Mouse (Mus musculus) adrenal gland, postnatal 4 days (tissue): ENCODE results near the gene Sorcs3. TPM values are rescaled to one million over a fixed set of nuclear protein-coding genes. Genes with fewer than 3 reads are reported as not detected.

Experiments used
- DNase-seq, 2 experiments: peaks; one replicate each; pipeline ENCODE4 v3.0.0; 2021 to 2022; ENCODE audit warnings: low spot score in 2 of 2, mixed read lengths in 2 of 2
- total RNA-seq, 2 experiments: library from RNA; stranded (reverse); gene quantifications; 2 replicates each; pipeline ENCODE4 v1.2.3; 2021

The Sorcs3 gene
- total RNA-seq, 2 experiments from 2014 or later: 0.25 to 0.59 TPM

GRCm38 (mm10) chr19:48283217-48283616, 77.4 kb downstream of the Sorcs3 start:
- DNase-seq: no peak

GRCm38 (mm10) chr19:48285602-48286225, 79.9 kb downstream of the Sorcs3 start:
- DNase-seq: no peak

DNA sequence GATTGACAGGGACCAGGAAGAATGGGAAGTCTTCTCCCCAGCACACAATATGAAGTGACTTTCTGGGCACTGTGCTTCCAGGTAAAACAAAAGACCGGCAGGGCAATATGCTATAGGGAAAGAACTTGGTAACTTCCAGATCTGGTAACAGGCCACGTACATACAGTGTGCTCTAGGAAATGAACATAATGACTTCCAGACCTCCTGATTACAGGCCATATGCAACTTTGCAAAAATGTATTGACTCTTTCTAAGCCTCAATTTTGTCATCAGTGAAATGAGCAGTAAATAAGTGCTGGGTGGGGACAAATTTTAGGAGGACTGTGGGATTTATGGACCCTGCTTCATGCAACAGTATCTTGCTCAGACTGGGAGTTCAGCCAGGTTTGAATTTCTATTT, 88.4 kb downstream of the Sorcs3 start:
- DNase-seq: no peak

DNA sequence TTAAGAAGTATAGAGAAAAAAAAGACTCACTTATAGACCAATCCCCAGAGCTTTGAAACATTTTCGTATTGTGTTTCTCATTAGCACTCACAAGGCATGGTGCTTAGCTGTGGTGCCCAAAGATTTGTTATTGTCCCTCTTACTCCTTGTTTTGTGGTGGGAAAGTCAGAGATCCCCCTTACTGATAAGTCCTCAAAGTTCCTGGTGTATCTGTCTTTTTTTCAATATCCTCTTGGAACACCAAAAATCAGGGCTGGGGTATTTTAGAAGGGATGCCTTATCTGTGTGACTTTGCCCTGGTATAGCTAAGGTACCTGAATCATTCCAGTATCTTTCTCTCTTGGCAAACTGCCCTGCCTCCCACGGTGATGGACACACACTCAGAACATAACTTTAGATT, 92.6 kb downstream of the Sorcs3 start:
- DNase-seq: no peak

DNA sequence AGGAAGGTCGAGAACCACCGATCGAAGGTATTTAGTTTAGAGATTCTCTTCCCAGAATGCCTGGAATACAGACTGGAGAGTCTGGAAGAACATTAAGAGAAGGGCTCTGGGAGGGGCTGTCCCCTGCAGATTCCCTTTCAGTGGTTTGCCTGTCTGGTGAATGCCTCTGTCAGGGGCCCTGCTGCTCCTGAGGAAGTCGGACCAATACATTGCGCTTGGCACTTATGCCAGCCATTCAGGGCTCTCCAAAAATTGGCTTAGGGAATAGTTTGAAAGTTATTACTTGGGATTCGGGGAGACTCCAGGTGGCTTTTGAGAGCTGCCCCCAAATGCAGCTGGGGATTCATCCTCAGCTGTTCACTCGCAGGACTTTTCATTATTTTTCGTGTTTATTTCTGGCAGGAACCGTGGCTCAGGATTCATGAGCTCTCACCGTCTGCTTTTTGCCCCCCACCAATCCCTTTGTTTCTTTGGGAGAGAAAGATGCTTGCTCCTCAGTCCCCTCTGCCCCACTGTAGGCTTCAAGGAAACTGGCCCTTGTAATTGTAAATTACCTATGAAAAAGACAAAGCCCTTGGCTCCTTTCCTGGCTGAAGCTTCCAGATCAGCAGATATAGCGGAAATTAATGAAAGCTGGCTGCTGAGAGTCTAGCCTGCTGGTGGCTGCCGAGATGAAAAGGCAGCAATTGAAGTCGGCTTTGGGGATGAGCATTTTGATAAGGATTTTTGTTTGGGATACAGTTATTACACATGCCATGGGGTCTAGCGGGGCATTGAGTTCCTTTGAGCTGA, 94.8 kb downstream of the Sorcs3 start:
- DNase-seq: no peak

GRCm38 (mm10) chr19:48301300-48301699, 95.5 kb downstream of the Sorcs3 start:
- no peak for DNase-seq

DNA sequence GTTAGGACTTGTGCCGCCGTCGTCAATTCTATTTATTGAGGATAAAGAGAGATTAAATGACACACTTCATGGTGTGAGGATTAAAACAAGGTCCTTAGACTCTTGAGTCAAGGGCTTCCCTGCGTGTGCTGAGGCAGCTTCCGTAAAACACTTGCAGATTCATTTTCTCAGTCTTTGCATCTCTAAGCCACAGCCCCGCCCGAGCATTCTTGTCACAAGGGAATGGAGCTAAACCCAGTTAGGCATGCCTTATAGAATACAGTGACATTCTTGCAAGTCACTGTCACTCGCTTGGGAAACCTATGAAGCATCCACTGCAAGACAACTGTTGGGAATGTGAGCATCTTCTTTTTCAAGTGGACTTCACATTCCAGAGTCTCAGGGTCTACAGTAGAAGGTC, 102.5 kb downstream of the Sorcs3 start:
- DNase-seq: no peak

- DNase-seq: no peak
Measured at GRCm38 (mm10) chr19:48309531-48310337, 103.9 kb downstream of the Sorcs3 start.

GRCm38 (mm10) chr19:48310338-48310710, 104.5 kb downstream of the Sorcs3 start:
- DNase-seq: no peak

GRCm38 (mm10) chr19:48313776-48314175, 108.0 kb downstream of the Sorcs3 start:
- DNase-seq: no peak

GRCm38 (mm10) chr19:48327115-48327514, 121.3 kb downstream of the Sorcs3 start:
- DNase-seq: no peak

DNA sequence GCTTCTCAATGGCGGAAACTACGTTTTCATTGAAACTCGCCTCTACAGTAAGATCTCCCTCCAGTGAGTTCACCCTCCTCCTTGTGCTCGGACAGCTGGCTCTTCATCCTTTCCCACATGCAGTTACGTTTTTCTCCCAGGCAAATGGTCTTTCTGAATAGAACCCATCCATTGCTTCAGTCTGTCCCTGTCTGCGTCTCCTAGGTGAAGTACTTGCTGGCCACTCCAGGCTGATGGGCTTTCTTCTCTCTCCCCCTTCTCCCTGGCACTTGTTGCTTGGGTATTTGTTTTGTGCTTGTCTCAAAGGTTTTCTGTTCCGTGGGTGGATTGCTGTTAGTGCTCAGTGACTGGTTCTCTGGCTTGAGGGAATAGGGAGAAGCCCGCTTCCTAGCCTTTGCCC, 122.3 kb downstream of the Sorcs3 start:
- DNase-seq: no peak

DNA sequence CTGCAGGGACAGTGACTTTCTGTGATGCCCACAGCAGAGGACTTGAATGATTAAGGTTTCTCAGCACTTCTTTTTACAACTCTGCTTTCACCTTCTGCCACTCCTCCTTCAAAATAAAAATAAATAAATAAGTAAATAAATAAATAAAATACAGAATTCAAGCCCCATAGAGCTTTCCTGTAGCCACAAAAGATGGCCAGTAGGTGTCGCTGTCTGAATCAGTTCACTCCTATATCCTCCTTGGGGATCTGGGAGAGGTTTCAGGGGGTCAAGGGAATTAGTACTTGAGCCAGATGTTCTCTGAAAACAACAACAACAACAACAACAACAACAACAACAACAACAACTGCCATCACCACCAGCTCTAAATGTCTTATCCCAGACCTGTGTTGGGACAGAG, 125.8 kb downstream of the Sorcs3 start:
- DNase-seq: no peak

DNA sequence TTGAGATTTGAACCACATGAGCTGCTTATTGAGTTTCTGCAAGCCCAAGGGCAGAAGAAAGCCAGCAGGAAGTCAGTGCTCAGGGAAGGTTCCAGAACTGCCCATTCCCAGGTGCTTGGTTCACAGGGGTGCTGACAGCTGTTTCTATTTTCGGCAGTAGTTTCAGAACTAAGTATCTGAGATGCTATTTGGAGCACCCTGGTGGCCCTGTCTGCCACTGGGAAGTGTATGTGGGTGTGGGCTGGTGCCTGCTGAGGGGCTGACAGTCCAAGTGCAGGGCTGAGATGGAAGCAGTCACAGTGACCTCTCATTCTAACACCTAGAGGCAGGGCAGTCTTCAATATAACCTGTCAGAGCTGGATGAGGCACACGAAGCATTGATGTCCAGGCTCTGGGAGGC, 127.3 kb downstream of the Sorcs3 start:
- no peak for DNase-seq

DNA sequence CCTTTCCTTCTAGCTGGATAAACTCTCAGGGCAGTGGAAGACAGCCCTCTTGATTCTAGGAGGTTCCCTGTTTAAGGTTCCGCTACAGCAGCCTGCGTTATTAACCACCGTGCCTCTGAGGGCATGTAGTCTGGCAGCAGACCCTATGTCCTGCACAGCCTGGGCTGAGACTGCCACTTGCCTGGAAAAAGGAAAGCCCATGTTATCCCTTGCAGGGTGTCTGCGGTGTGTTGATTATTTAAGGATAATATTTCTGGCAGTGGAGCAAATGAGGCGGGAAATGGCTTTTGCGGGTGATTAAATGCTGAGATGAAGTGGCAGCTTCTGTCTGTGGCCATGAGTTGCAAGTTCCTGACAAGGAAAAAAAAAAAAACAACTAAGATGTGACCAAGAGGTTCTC, 131.6 kb downstream of the Sorcs3 start:
- no peak for DNase-seq

- no peak for DNase-seq
Measured at GRCm38 (mm10) chr19:48338098-48338497, 132.3 kb downstream of the Sorcs3 start.

GRCm38 (mm10) chr19:48342770-48343169, 136.9 kb downstream of the Sorcs3 start:
- DNase-seq: no peak

- DNase-seq: no peak
Measured at GRCm38 (mm10) chr19:48343442-48343841, 137.6 kb downstream of the Sorcs3 start.

DNA sequence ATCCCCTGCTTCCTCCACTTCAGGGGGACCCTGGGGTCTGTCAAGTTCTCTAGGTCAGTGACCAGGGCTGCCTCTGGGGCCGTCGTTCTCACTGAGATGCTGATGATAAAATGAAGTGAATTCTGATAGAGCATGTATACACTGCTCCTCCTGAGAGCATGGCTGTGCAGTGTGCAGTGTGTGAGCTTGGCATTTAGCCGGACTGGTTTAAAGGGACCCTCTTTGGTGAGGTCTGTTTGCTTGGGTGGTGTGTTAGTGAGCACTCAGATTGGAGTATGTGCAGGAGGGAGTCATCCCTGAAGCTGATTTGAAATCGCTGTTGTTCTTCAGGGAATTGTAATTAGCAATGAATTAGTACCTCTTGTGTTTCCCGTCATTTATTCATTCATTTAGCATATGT, 141.3 kb downstream of the Sorcs3 start:
- no peak for DNase-seq

DNA sequence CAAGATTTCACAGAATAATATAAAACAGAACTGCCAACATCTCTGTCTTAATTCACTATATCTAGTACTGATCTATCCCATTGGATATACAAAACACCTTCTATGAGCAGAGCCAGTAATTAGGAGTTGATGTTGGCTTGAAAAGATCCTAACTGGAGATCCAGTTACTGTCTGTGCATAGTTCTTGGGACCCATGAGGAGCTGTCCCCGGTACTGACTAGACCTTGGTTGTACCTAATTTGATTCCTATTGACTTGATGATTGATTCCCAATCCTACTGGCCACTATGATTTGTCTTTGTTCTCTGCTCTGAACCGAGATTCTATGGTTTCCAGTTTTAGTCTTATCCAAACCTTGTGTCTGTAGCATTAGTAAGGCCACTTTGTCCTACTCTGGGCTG, 151.0 kb downstream of the Sorcs3 start:
- DNase-seq: no peak

GRCm38 (mm10) chr19:48362167-48362566, 156.3 kb downstream of the Sorcs3 start:
- no peak for DNase-seq

- DNase-seq: no peak
Measured at GRCm38 (mm10) chr19:48368056-48368455, 162.2 kb downstream of the Sorcs3 start.
